Mouse (Mus musculus) spleen, adult 18-20 months (tissue): ENCODE measurements around the gene Atxn7.
"Not testable (repeated sequence)": the region's sequence is repeated elsewhere in the genome, so short reads cannot be mapped to it uniquely, and the experiment has no call there.

Experiments
- DNase-seq, 2 experiments: peaks; one replicate each; pipeline ENCODE4 v3.0.0; 2022; ENCODE audit warnings: mixed read lengths in 2 of 2

The Atxn7 gene

GRCm38 (mm10) chr14:13961401-13962112 is at the start of gene Atxn7, which contains the start of gene Thoc7:
TSS of gene Atxn7 (plus strand) at chr14:13961440.
TSS of gene Thoc7 (minus strand) at chr14:13961852.
- peak; percentile 37 to 59 for DNase-seq

- DNase-seq: no peak
These were observed 46.7 kb upstream of the Atxn7 start, which contains the start of gene Gm281 for GRCm38 (mm10) chr14:13914387-13915082. TSS of gene Gm281 (minus strand) at chr14:13914478.

- no peak for DNase-seq
These were observed 46.0 kb upstream of the Atxn7 start for GRCm38 (mm10) chr14:13915207-13915606.

- no peak for DNase-seq
These were observed 44.0 kb upstream of the Atxn7 start for GRCm38 (mm10) chr14:13917208-13917607.

- DNase-seq: peak in 1 of 2 experiments; percentile 6
These were observed 43.6 kb upstream of the Atxn7 start for GRCm38 (mm10) chr14:13917630-13918029.

- no peak for DNase-seq
These were observed 27.8 kb upstream of the Atxn7 start for GRCm38 (mm10) chr14:13933290-13934051.

DNA sequence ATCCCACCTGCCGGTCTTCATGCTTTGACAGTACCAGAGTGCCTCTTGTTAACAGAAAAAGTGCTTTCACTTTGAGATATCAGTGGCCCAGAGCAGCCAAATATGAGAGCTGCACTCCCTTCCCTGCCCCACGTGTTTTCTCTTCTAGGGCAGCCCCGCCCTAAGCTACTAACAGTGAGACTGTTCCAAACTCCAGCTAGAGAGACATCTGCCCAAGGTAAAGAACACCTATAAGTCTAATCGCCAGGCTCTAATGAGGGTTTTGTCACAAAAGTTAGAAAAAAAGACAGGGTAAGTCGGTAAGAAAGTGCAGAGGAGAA is 27.2 kb upstream of the Atxn7 start:
- no peak for DNase-seq

- DNase-seq: no peak
These were observed 16.6 kb upstream of the Atxn7 start for GRCm38 (mm10) chr14:13944686-13945085.

DNA sequence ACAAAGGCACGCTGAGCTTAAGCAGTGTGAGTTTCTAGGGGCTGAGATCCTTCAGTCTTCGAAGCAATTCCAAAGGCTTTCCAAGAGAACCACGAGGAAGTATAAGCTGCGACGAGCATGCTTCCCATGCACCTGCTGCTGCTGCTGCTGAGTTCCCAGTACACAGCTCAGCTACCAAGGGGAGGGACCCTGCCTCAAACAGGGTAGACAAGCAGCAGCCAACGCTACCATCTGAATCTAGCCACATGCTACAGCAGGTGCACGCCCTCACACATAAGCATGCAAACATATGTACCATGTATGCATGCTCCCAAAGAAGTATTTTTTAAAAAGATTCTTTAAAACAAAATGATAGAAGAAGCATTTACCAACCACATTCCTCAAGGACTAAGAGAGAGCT is 12.9 kb upstream of the Atxn7 start:
- DNase-seq: no peak

DNA sequence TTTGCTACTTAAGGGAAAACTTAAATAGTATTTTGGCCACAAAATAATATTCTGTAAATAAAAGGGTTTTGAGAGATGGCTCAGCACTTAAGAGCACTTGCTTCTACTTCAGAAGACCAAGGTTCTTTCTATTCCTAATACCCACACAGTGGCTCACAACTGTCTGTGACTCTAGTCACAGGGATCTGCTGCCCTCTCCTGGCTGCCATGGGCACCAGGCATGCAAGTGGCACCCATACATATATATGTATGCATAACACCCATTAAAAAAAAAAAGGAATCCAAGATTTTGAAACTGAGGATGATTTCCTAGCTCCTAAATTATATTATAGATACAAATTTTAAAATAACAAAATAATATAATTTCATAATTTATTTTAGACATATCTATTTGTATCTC is 10.8 kb upstream of the Atxn7 start:
- DNase-seq: peak in 1 of 2 experiments; percentile 37

GRCm38 (mm10) chr14:13952151-13952550 is 9.1 kb upstream of the Atxn7 start:
- not testable (repeated sequence) for DNase-seq

DNA sequence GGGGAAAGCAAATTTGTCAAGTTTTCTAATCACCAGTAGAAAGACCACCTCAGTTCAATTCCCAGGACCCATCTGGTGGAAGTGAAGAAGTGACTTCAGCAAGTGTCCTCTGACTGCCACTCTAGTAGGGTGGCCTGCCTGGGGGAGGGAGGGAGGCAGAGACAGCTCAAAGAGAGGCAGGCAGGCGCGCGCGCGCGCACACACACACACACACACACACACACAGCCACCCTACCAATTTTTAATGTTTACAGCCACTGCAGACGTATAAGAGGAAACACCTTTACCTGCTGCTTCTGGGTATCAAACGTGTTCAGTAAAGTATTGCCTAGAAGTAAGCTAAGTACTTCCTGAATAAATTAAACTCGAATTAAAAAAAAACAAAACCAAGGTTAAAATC is 1.2 kb upstream of the Atxn7 start:
- DNase-seq: peak; percentile 10 to 21

GRCm38 (mm10) chr14:13960482-13961325 is 536 bp upstream of the Atxn7 start:
- peak; percentile 29 to 57 for DNase-seq

DNA sequence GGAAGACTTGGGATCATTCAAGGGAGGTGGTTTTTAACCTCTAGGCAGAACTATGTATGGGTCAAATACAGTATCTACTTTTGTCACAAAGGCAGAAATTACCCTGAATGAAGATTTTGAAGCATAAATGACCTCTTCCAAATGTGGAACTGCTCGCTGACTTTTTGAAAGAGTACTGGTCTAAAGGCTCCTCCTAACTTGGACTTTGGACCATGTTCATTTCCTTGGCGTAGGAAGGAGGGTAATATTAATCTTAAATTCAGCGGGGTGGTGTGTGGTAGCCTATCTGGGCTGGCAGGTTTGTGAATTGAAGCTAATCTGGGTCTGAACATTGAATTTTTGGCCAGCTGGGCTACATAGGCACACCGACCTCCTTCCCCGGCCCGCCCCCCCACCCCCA is 1.2 kb downstream of the Atxn7 start:
- DNase-seq: no peak

DNA sequence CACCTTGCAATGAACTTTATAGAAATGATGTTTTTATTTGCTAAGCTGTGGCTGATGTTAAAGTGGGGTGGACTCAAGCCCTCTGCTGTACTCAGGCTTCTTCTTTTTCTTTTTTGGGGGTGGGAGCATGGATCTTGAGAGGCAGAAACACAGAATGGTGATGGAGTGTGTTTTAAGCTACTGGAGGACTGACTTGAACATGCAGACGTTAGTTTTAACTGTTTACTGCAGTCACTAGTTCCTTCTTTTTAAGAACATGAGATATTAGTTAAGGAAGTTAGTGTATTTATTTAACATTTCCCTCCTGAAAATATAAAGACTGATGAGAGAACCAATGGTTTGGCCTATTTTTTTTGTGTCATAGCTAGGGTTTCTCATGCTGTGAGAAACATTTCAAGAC is 2.3 kb downstream of the Atxn7 start:
- DNase-seq: no peak

DNA sequence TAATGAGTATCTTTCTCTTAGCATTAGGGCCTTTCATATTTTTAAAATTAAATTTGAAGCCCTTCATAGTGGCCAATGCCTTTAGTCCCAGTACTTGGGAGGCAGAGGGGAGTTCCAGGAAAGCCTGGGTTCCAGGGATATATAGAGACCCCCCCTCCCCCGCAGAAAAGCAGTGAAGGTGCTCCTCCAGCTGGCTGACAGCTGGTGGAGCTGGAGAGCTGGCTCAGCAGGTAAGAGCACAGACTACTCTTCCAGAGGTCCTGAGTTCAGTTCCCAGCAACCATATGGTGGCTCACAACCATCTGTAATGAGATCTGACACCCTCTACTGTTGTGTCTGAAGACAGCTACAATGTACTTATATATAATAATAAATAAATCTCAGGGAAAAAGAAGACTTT is 6.4 kb downstream of the Atxn7 start:
- DNase-seq: no peak

DNA sequence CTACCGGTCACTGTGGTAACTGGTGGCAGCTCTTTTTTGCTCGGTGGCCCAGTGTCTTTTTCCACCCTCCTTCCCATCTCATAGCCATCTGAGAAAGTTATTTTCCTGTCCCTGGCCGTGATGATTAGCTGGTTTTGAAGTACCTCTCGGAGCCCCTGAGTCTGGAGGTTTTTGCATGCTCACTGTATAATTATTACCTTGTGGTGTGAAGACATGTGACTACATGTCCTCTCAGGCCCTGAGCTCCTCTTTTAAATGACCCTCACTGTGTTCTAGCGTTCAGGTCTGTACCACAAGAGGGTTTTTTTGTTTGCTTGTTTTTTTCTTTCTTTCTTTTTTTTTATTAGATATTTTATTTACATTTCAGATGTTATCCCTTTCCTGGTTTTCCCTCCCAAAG is 7.2 kb downstream of the Atxn7 start:
- no peak for DNase-seq

GRCm38 (mm10) chr14:13970513-13970912 is 9.3 kb downstream of the Atxn7 start:
- DNase-seq: no peak

- DNase-seq: no peak
These were observed 10.5 kb downstream of the Atxn7 start for GRCm38 (mm10) chr14:13971644-13972234.

GRCm38 (mm10) chr14:13977498-13977897 is 16.3 kb downstream of the Atxn7 start:
- DNase-seq: no peak

DNA sequence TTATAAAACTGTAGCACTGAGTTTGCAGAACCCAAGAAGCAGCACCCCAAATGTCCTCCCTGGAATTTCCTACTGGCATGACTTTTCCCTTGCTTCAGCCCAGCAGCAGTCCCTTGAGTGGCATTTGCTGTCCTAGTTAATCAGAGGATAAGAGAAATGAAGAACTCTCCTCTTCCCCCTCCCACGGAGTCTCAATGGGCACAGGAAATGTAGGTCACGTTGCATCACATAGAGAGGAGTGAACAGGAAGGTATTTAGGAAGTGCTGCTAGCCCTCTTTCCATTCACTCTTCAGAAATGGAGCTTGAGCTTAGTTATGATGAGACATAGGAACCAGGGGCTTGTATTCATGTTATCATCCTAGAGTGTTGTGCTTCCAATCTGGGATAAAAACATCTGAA is 20.0 kb downstream of the Atxn7 start:
- DNase-seq: no peak

GRCm38 (mm10) chr14:13982174-13982573 is 20.9 kb downstream of the Atxn7 start:
- DNase-seq: no peak
